Mouse (Mus musculus) midbrain, embryonic 11.5 days (tissue): ENCODE measurements around the gene Celsr1. TPM values are rescaled to one million over a fixed set of nuclear protein-coding genes. Genes with fewer than 3 reads are reported as not detected.
A peak's percentile ranks its signal among the peaks of the same experiment; 100 is the strongest.

ENCODE experiments used
- ATAC-seq: fragments of 200-750 bp; cut with Nextera tagmentation; 2 replicates; pipeline ENCODE4 v1.8.0; 2017; ENCODE audit warnings: moderate TSS enrichment, moderate library complexity; ENCODE audit not compliant: low FRiP score
- DNase-seq: peaks from one replicate; pipeline ENCODE4 v3.0.0; 2015; ENCODE audit warnings: low spot score; ENCODE audit errors: missing footprints
- H3K27ac ChIP-seq: fragments of 300-500 bp; sonication (generic); 2 replicates; pipeline ENCODE4 v1.5.1; 2014; ENCODE audit warnings: low read depth, low read length
- H3K27me3 ChIP-seq: fragments of 300-500 bp; sonication (generic); 2 replicates; pipeline ENCODE4 v1.6.1; 2014; ENCODE audit warnings: mild to moderate bottlenecking, low read length, moderate library complexity, mixed read lengths; ENCODE audit not compliant: control insufficient read depth, insufficient read depth
- H3K36me3 ChIP-seq: fragments of 300-500 bp; sonication (generic); 2 replicates; pipeline ENCODE4 v1.6.1; 2014; ENCODE audit warnings: mild to moderate bottlenecking, low read length, moderate library complexity, mixed read lengths; ENCODE audit not compliant: control insufficient read depth, insufficient read depth
- H3K4me1 ChIP-seq: fragments of 300-500 bp; sonication (generic); 2 replicates; pipeline ENCODE4 v1.6.1; 2014; ENCODE audit warnings: low read length; ENCODE audit not compliant: control insufficient read depth, insufficient read depth
- H3K4me2 ChIP-seq: fragments of 300-500 bp; sonication (generic); 2 replicates; pipeline ENCODE4 v1.6.1; 2014; ENCODE audit warnings: mild to moderate bottlenecking, moderate library complexity
- H3K4me3 ChIP-seq: fragments of 300-500 bp; sonication (generic); 2 replicates; pipeline ENCODE4 v1.5.1; 2014; ENCODE audit warnings: low read depth, low read length
- H3K9ac ChIP-seq: fragments of 300-500 bp; sonication (generic); 2 replicates; pipeline ENCODE4 v1.6.1; 2014; ENCODE audit warnings: low read length
- H3K9me3 ChIP-seq: fragments of 300-500 bp; sonication (generic); 2 replicates; pipeline ENCODE4 v1.6.1; 2016; ENCODE audit warnings: low read length; ENCODE audit not compliant: control insufficient read depth
- WGBS: fragments of 180-500 bp; shearing (Covaris S2); extraction: QIAGEN DNeasy Blood & Tissue Kit; methylation state at CpG from one replicate; pipeline ENCODE4 v1.1.7; 2014; 5-methylcytosine and 5-hydroxymethylcytosine counted together
- polyA plus RNA-seq: library from polyadenylated mRNA; unstranded; fragments of >200 nt; fragmentation: Nextera tagmentation; extraction: Ambion mirVana; gene quantifications from 2 replicates; pipeline ENCODE4 v1.2.1, GENCODE M21; 2014

Gene Celsr1
- polyA plus RNA-seq, 1 experiment from 2014 or later = 4.9 TPM

DNA sequence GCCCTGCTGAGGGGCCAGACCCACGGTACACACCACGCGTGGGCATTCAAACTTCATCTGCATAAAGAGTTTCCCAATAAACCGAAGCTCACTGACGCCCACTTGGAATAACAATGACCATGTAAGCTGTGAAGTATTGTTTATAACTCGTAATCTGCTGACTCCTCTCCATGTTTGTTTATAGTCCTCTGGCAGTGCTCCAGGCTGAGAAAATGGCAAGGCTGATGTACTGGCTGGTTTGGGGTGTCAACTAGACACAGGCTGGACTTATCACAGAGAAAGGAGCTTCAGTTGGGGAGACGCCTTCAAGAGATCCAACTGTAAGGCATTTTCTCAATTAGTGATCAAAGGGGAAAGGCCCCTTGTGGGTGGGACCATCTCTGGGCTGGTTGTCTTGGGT, 18.6 kb downstream of the Celsr1 start:
- 87% methylated on average over 7 of the region's 7 CpGs for WGBS
- H3K27ac ChIP-seq = no peak overlapping the region

DNA sequence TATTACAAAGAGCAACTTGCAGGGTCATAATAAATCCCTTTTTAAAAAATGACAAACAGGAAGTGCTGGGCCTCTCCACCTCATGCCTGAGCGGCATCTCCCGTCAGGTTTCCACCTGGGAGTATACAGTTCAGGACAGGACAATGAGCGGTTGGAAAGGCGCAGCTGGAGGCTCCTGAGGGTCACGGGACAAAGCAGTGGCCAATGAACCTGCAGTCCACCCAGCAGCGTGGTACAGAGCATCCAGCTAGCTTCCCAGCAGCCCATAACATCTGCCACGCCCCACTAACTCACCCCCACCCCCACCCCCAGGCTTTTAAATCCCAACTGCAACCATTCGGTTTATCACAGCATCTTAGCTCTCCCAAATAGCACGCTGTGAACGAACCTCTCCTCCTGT, 19.9 kb downstream of the Celsr1 start:
- no peak overlapping the region for H3K27ac ChIP-seq
- ATAC-seq (peak; percentile 76), DNase-seq (no peak)
- 21% methylated on average over 10 of the region's 10 CpGs for WGBS
- H3K4me1 ChIP-seq = peaks cover 21% of the 10 kb centered on the region
- H3K27me3 ChIP-seq = no peaks in the 10 kb centered on the region; the same call in 1 of the 2 replicates
- no peak overlapping the region for H3K9ac ChIP-seq
- H3K36me3 ChIP-seq = peaks cover 1% of the 10 kb centered on the region; the same call in 1 of the 2 replicates
- peaks cover under 1% of the 10 kb centered on the region; the same call in 1 of the 2 replicates for H3K9me3 ChIP-seq
- H3K4me3 ChIP-seq = no peak overlapping the region
- H3K4me2 ChIP-seq = no peak overlapping the region

More for the DNA sequence above, 18.6 kb downstream of the Celsr1 start:
- Histone ChIP-seq H3K9ac (no peak overlapping the region), H3K4me3 (no peak overlapping the region), H3K4me2 (no peak overlapping the region), H3K36me3 (peaks cover 4% of the 10 kb centered on the region; the same call in 1 of the 2 replicates), H3K9me3 (peaks cover 2% of the 10 kb centered on the region; the same call in 1 of the 2 replicates), H3K4me1 (peaks cover 21% of the 10 kb centered on the region), H3K27me3 (no peaks in the 10 kb centered on the region; the same call in 1 of the 2 replicates)
- DNase-seq (no peak), ATAC-seq (no peak)

DNA sequence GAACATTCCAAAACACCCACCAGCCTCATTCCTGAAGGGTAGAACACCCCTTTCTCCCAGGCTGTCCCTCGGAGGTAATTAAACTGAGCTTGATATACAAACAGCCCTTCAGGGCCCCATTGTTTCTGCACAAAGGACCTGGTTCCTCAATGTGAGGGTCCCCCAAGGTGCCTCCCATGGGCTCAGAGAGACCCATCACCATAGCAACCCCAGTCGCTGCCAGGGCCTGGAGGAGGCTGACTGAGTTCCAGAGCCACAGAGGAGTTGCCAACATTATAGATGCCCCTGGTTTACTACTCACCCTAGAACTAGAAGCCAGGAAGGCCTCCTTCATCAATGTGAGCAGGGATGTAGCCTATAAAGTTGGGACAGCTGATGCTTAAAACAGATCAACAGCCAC, 20.4 kb downstream of the Celsr1 start:
- DNase-seq = no peak
- no peak overlapping the region for H3K27ac ChIP-seq
- peak; percentile 48; the same call in 1 of the 2 replicates for ATAC-seq

DNA sequence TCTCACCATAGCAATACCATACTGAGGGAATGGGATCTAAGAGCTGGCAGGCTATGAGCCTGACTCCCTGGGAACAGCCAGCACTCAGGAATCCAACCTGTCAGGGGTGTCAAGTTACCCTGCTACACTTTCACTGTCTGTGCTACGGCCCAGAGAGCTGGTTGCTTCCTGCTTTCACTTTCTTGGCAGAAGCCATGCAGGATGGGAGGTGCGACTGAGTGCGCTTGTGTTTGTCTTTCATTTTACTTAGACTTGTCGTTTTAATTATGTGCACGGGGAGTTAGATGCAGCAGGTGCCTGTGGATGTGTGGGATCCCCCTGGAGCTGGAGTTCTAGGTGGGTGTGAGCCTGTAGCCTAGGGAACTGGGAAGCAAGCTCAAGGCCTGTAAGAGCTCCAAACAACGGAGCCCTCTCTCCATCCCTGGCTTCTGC, 25.9 kb downstream of the Celsr1 start:
- 15% methylated on average over 6 of the region's 6 CpGs for WGBS
- H3K4me3 ChIP-seq = no peak overlapping the region
- H3K27ac ChIP-seq = no peak overlapping the region
- DNase-seq (no peak), ATAC-seq (no peak)
- H3K9ac ChIP-seq = no peak overlapping the region
- no peak overlapping the region for H3K4me2 ChIP-seq
- H3K4me1 ChIP-seq = peaks cover 24% of the 10 kb centered on the region
- peaks cover 3% of the 10 kb centered on the region; the same call in 1 of the 2 replicates for H3K27me3 ChIP-seq
- H3K9me3 ChIP-seq = no peaks in the 10 kb centered on the region
- no peaks in the 10 kb centered on the region for H3K36me3 ChIP-seq

More for the DNA sequence above, 20.4 kb downstream of the Celsr1 start:
- Histone ChIP-seq H3K9ac (no peak overlapping the region), H3K4me1 (peaks cover 21% of the 10 kb centered on the region), H3K4me2 (peak overlapping the region; percentile 19; the same call in 1 of the 2 replicates), H3K4me3 (no peak overlapping the region), H3K36me3 (no peaks in the 10 kb centered on the region), H3K27me3 (peaks cover 1% of the 10 kb centered on the region; the same call in 1 of the 2 replicates), H3K9me3 (no peaks in the 10 kb centered on the region)
- 6% methylated on average over 2 of the region's 2 CpGs for WGBS

DNA sequence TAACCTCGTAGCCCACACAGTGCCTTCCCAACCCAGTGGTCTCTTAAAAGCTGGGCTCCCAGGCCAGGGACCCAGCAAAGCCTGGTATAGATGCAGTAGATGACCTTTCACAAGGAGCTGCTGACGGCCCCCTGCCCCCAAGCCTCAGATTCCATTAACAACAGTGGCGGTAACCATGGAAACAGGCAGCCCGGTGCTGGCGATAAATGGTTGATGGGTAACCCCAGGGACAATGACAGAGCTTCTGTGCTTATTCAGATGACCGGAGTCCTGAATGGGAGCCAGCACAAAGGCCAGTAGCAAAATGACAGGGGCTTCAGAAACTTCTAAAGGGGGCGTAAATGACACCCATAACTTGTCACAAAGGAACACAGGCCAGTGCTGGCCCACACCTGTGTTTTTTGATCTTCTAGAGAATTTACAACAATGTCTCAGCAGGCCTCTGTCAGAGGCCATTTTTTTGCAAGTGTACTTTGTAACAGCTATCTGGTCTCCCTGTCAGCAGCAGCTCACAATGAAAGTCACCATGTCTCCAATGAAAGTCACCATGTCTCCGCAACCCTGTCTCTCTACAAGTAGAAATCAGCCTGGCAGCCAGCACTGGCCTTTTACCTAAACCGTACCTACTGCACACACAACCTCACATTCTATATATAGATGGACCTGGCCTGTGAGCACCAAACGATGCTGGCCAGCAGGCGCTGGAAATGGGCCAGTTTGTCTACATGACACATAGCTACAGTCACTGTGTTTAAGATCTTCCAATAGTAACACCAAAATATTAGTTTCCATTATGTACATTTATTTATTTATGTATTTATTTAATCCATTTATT, 27.7 kb downstream of the Celsr1 start:
- H3K4me3 ChIP-seq = no peak overlapping the region
- H3K36me3 ChIP-seq = no peaks in the 10 kb centered on the region
- ATAC-seq (peak; percentile 90), DNase-seq (peak; percentile 96)
- no peaks in the 10 kb centered on the region for H3K9me3 ChIP-seq
- H3K27me3 ChIP-seq = peaks cover 3% of the 10 kb centered on the region; the same call in 1 of the 2 replicates
- 12% methylated on average over 11 of the region's 11 CpGs for WGBS
- H3K4me1 ChIP-seq = peaks cover 26% of the 10 kb centered on the region
- no peak overlapping the region for H3K9ac ChIP-seq
- H3K27ac ChIP-seq = peak overlapping the region; percentile 32
- peak overlapping the region; percentile 28; the same call in 1 of the 2 replicates for H3K4me2 ChIP-seq

DNA sequence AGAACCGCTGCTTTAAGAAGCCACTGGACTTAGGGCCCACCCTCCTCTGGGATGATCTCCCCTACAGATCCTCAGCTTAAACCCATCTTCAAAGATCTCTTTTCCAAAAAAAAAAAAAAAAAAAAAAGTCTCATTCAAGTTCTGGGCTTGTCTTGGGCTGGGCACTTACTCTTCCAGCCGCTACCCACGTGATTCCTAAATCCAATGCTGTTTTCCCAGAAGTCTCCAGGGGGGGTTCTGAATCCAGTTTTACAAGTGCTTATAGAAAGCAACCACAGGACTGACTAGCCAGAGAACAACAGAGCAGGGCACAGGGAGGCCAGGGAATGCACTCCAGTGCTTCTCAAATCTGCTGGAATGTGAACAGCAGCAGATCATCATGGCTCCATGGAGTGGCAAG, 29.5 kb downstream of the Celsr1 start:
- peaks cover 3% of the 10 kb centered on the region; the same call in 1 of the 2 replicates for H3K27me3 ChIP-seq
- H3K9ac ChIP-seq = no peak overlapping the region
- no peaks in the 10 kb centered on the region for H3K36me3 ChIP-seq
- no peak overlapping the region for H3K4me3 ChIP-seq
- H3K4me2 ChIP-seq = no peak overlapping the region
- peaks cover 34% of the 10 kb centered on the region for H3K4me1 ChIP-seq
- H3K27ac ChIP-seq = no peak overlapping the region
- 66% methylated on average over 3 of the region's 3 CpGs for WGBS
- DNase-seq = no peak
- no peaks in the 10 kb centered on the region for H3K9me3 ChIP-seq
- no peak for ATAC-seq

DNA sequence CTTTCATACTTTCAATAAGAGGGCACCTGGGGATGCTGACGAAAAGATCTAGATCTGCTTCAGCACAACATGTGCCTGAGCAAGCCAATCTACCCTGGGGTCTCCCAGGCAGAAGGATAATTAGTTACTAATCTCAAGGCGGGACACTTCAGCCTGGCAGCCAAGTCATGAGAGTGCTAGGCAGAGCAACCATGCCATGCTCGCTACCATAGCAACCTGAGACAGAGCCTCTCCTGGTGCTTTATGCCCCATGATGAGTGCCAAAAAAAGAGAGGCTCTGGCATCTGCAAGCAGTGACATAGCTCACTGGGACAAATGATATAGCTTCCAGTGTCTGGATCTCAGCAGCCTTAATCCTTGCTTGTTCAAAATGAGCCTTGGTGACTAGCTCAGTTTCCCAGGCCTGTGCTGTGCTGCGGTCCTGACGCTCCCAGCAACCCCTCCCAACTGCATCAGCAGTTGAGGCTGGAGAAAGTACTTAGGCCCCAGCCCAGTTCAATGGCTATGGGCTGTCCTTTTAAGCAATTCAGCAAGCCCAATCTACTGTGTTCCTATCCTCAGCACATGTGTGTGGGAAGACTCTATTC, 32.8 kb downstream of the Celsr1 start:
- peaks cover 25% of the 10 kb centered on the region for H3K4me1 ChIP-seq
- WGBS = 20% methylated on average over 5 of the region's 5 CpGs
- no peaks in the 10 kb centered on the region for H3K36me3 ChIP-seq
- peak overlapping the region; percentile 52 for H3K27ac ChIP-seq
- H3K4me3 ChIP-seq = no peak overlapping the region
- H3K9me3 ChIP-seq = no peaks in the 10 kb centered on the region
- no peaks in the 10 kb centered on the region for H3K27me3 ChIP-seq
- no peak overlapping the region for H3K4me2 ChIP-seq
- no peak for DNase-seq
- peak; percentile 59 for ATAC-seq
- H3K9ac ChIP-seq = no peak overlapping the region

DNA sequence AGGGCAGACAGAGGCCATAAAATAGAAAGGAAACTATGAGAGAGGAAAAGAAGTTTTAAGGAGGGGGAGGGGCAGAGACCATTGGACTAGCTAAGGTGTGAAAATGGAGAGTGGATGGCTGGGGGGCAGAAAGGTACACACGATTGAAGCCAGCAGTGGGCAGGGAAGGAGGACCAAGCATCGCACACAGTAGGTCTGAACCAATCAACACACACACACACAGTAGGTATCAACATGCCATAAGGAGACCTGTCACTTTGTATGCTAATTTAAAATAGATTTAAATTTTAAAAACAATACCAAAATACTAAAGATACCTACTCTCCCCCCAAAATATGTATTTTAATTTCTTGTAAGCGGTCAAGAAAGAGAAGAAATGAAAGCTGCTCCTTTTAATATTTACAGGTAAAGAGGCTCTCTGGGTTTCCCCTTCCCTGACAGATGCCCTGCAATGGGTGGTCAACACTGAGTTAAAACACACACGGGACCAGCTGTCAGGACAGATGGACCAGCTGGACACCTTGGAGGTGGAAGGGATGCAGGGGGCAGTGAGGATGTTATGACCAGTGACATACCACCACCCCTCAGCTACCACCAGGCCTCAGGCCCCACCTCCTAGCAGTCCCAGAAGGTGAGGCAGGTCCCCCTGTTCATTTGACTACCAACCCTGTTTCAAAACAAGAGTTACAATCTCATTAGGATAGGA, 34.9 kb downstream of the Celsr1 start:
- no peak for DNase-seq
- Histone ChIP-seq H3K9me3 (no peaks in the 10 kb centered on the region), H3K27ac (no peak overlapping the region), H3K4me1 (peaks cover 26% of the 10 kb centered on the region), H3K27me3 (no peaks in the 10 kb centered on the region), H3K9ac (no peak overlapping the region), H3K4me3 (no peak overlapping the region), H3K36me3 (no peaks in the 10 kb centered on the region), H3K4me2 (no peak overlapping the region)
- 85% methylated on average over 4 of the region's 4 CpGs for WGBS
- ATAC-seq = no peak
